Mouse (Mus musculus) midbrain, postnatal 0 days (tissue): ENCODE data around the gene Tmprss5. TPM values are rescaled to one million over a fixed set of nuclear protein-coding genes. Genes with fewer than 3 reads are reported as not detected.
A peak's percentile ranks its signal among the peaks of the same experiment; 100 is the strongest.

Experiments
- ATAC-seq: fragments of 200-750 bp; cut with Nextera tagmentation; 2 replicates; pipeline ENCODE4 v1.8.0; 2017; ENCODE audit warnings: moderate number of reproducible peaks, mild to moderate bottlenecking, moderate TSS enrichment, moderate library complexity; ENCODE audit not compliant: low FRiP score
- DNase-seq: peaks from one replicate; pipeline ENCODE4 v3.0.0-alpha.2; 2015; ENCODE audit warnings: low spot score
- H3K27ac ChIP-seq: fragments of 300-500 bp; sonication (generic); 2 replicates; pipeline ENCODE4 v1.5.1; 2014; ENCODE audit warnings: low read depth, mild to moderate bottlenecking, low read length, mixed read lengths
- H3K27me3 ChIP-seq: fragments of 300-500 bp; sonication (generic); 2 replicates; pipeline ENCODE4 v1.6.1; 2014; ENCODE audit warnings: low read length, control low read depth, mixed read lengths; ENCODE audit not compliant: insufficient read depth
- H3K36me3 ChIP-seq: fragments of 300-500 bp; sonication (generic); 2 replicates; pipeline ENCODE4 v1.6.1; 2014; ENCODE audit warnings: low read length, control low read depth, mixed read lengths; ENCODE audit not compliant: insufficient read depth
- H3K4me1 ChIP-seq: fragments of 300-500 bp; sonication (generic); 2 replicates; pipeline ENCODE4 v1.6.1; 2014; ENCODE audit warnings: mild to moderate bottlenecking, control low read depth, antibody characterized with exemption, low read length, mixed read lengths; ENCODE audit not compliant: insufficient read depth
- H3K4me2 ChIP-seq: fragments of 300-500 bp; sonication (generic); 2 replicates; pipeline ENCODE4 v1.6.1; 2014; ENCODE audit warnings: low read depth, mild to moderate bottlenecking, low read length, mixed read lengths; ENCODE audit not compliant: poor library complexity, severe bottlenecking
- H3K4me3 ChIP-seq: fragments of 300-500 bp; sonication (generic); 2 replicates; pipeline ENCODE4 v1.5.1; 2014; ENCODE audit warnings: low read depth, mild to moderate bottlenecking, low read length, moderate library complexity
- H3K9ac ChIP-seq: fragments of 300-500 bp; sonication (generic); replicated peaks from 2 replicates; pipeline ENCODE4 v1.6.1; 2014; ENCODE audit warnings: mild to moderate bottlenecking, low read length, moderate library complexity, mixed read lengths; ENCODE audit not compliant: poor library complexity, severe bottlenecking
- H3K9me3 ChIP-seq: fragments of 300-500 bp; sonication (generic); 2 replicates; pipeline ENCODE4 v1.6.1; 2016; ENCODE audit warnings: low read length, control low read depth
- CTCF ChIP-seq: IDR thresholded peaks from 2 replicates; pipeline ENCODE4 v1.5.1; 2016; ENCODE audit warnings: antibody characterized with exemption, mild to moderate bottlenecking
- WGBS: fragments of 180-500 bp; shearing (Covaris S2); extraction: QIAGEN DNeasy Blood & Tissue Kit; methylation state at CpG from one replicate; pipeline ENCODE4 v1.1.7; 2014; 5-methylcytosine and 5-hydroxymethylcytosine counted together
- polyA plus RNA-seq: library from polyadenylated mRNA; unstranded; fragments of >200 nt; fragmentation: Nextera tagmentation; extraction: Ambion mirVana; gene quantifications from 2 replicates; pipeline ENCODE4 v1.2.1, GENCODE M21; 2015
- total RNA-seq: library from RNA; depleted of rRNA; stranded (reverse); fragments of >200 nt; gene quantifications from 2 replicates; pipeline ENCODE4 v1.2.3, GENCODE M21; 2014

The Tmprss5 gene
- total and polyA plus RNA-seq, 2 experiments from 2014 or later, result 0.22 to 0.46 TPM

GRCm38 (mm10) chr9:49110476-49111220 lies 29.6 kb downstream of the Tmprss5 start:
- Histone ChIP-seq H3K4me2 (no peak overlapping the region), H3K4me1 (no peaks in the 10 kb centered on the region), H3K27me3 (no peaks in the 10 kb centered on the region), H3K9me3 (no peaks in the 10 kb centered on the region), H3K27ac (no peak overlapping the region), H3K9ac (no peak overlapping the region), H3K4me3 (no peak overlapping the region), H3K36me3 (no peaks in the 10 kb centered on the region)
- DNase-seq (no peak), ATAC-seq (no peak)
- WGBS, result 47% methylated on average over 6 of the region's 6 CpGs
- no peak for TF ChIP-seq CTCF

- ATAC-seq (no peak), DNase-seq (no peak)
- no peaks in the 10 kb centered on the region for H3K9me3 ChIP-seq
- no peaks in the 10 kb centered on the region for H3K27me3 ChIP-seq
- TF ChIP-seq CTCF, result no peak
- H3K4me1 ChIP-seq, result no peaks in the 10 kb centered on the region
- WGBS, result 94% methylated on average over 5 of the region's 5 CpGs
- no peak overlapping the region for H3K27ac ChIP-seq
- no peak overlapping the region for H3K4me2 ChIP-seq
- no peak overlapping the region for H3K4me3 ChIP-seq
- H3K36me3 ChIP-seq, result no peaks in the 10 kb centered on the region
- no peak overlapping the region for H3K9ac ChIP-seq
Observed at GRCm38 (mm10) chr9:49111296-49111695, 30.2 kb downstream of the Tmprss5 start.

GRCm38 (mm10) chr9:49118271-49118825 lies 37.3 kb downstream of the Tmprss5 start:
- TF ChIP-seq CTCF, result no peak
- no peaks in the 10 kb centered on the region for H3K9me3 ChIP-seq
- no peak overlapping the region for H3K4me2 ChIP-seq
- H3K27me3 ChIP-seq, result no peaks in the 10 kb centered on the region
- no peak overlapping the region for H3K9ac ChIP-seq
- ATAC-seq, result no peak
- no peak overlapping the region for H3K27ac ChIP-seq
- DNase-seq, result peak; percentile 9
- H3K4me3 ChIP-seq, result no peak overlapping the region
- 26% methylated on average over 3 of the region's 3 CpGs for WGBS
- H3K36me3 ChIP-seq, result no peaks in the 10 kb centered on the region
- H3K4me1 ChIP-seq, result no peaks in the 10 kb centered on the region

GRCm38 (mm10) chr9:49119759-49120158 lies 38.7 kb downstream of the Tmprss5 start:
- ATAC-seq (no peak), DNase-seq (no peak)
- H3K9me3 ChIP-seq, result no peaks in the 10 kb centered on the region
- no peak overlapping the region for H3K4me3 ChIP-seq
- H3K9ac ChIP-seq, result no peak overlapping the region
- no peak overlapping the region for H3K4me2 ChIP-seq
- no peaks in the 10 kb centered on the region for H3K36me3 ChIP-seq
- no peak overlapping the region for H3K27ac ChIP-seq
- H3K4me1 ChIP-seq, result no peaks in the 10 kb centered on the region
- TF ChIP-seq CTCF, result no peak
- WGBS, result 78% methylated on average over 4 of the region's 4 CpGs
- no peaks in the 10 kb centered on the region for H3K27me3 ChIP-seq

GRCm38 (mm10) chr9:49125706-49126105 lies 44.6 kb downstream of the Tmprss5 start:
- 62% methylated on average over 7 of the region's 7 CpGs for WGBS
- Histone ChIP-seq H3K27ac (no peak overlapping the region), H3K9ac (no peak overlapping the region), H3K36me3 (no peaks in the 10 kb centered on the region), H3K27me3 (no peaks in the 10 kb centered on the region), H3K4me2 (no peak overlapping the region), H3K4me1 (no peaks in the 10 kb centered on the region), H3K9me3 (no peaks in the 10 kb centered on the region), H3K4me3 (no peak overlapping the region)
- DNase-seq (no peak), ATAC-seq (no peak)
- no peak for TF ChIP-seq CTCF

- Histone ChIP-seq H3K36me3 (no peaks in the 10 kb centered on the region), H3K4me3 (no peak overlapping the region), H3K27me3 (no peaks in the 10 kb centered on the region), H3K9me3 (no peaks in the 10 kb centered on the region), H3K4me2 (no peak overlapping the region), H3K4me1 (no peaks in the 10 kb centered on the region), H3K9ac (no peak overlapping the region), H3K27ac (no peak overlapping the region)
- TF ChIP-seq CTCF, result no peak
- WGBS, result 19% methylated on average over 5 of the region's 5 CpGs
- DNase-seq (peak; percentile 22), ATAC-seq (no peak)
Observed at GRCm38 (mm10) chr9:49130514-49131010, 49.5 kb downstream of the Tmprss5 start.
